ENCODE assay signal across 11 mouse cellular contexts in genomic region chr13:84345114-84345513, GRCm38 (mm10).
A peak's percentile ranks its signal among the peaks of the same experiment; 100 is the strongest.
DNase-seq lines count a peak whose midpoint lies in the region; ATAC-seq and TF ChIP-seq lines count a peak whose summit lies in the region.
"Had no signal": no experiment of that assay in that cellular context is flagged by ENCODE, and none has a peak within 500 bp of the region (broad histone marks: within the 10 kb centered on the region; RNA-seq: fewer than 3 reads in every experiment).

No protein-coding gene starts in this region.

- no peak for ATAC-seq in forebrain, embryonic 12.5 days (ENCODE audit: low FRiP score)
- ATAC-seq in inflammation-experienced regulatory T-cells, adult 6 months: no peak

- no peak for TF ChIP-seq CTCF in layer of hippocampus, adult 2 months (conservative IDR thresholded peaks at IDR 0.05)

- H3K9me3 ChIP-seq in forebrain, embryonic 12.5 days: no peaks in the 10 kb centered on the region
- H3K9me3 ChIP-seq in limb, embryonic 10.5 days (replicated peaks): no peaks in the 10 kb centered on the region

- DNase-seq in layer of hippocampus, adult 2 months (ENCODE audit: low spot score in 2 of 2): peak in 1 of 2 experiments; percentile 29
- no peak for DNase-seq in layer of hippocampus, adult 9-11 months
- DNase-seq in limb, embryonic 10.5 days (ENCODE audit: low spot score): peak; percentile 57
- DNase-seq in right cerebral cortex, postnatal 14 days: peak; percentile 18
- DNase-seq in adrenal gland, adult (ENCODE audit: inconsistent age in 2 of 2, low spot score in 1 of 2): no peak
- no peak for DNase-seq in ovary, adult 18-20 months (ENCODE audit: low spot score)
- DNase-seq: adrenal gland, postnatal 25 days; kidney, postnatal 25 days; lung, postnatal 14 days had no signal

- WGBS in forebrain, embryonic 12.5 days: 2% methylated on average over 8 of the region's 8 CpGs
- 1% methylated on average over 8 of the region's 8 CpGs for WGBS in limb, embryonic 10.5 days

- peak overlapping the region; percentile 67 for H3K4me3 ChIP-seq in layer of hippocampus, adult 2 months
- H3K4me3 ChIP-seq in forebrain, embryonic 12.5 days (replicated peaks): peak overlapping the region; percentile 8; the same call in 1 of the 2 replicates
- H3K4me3 ChIP-seq in limb, embryonic 10.5 days: no peak overlapping the region

- peaks cover 45% of the 10 kb centered on the region for H3K4me1 ChIP-seq in forebrain, embryonic 12.5 days
- peaks cover 21% of the 10 kb centered on the region for H3K4me1 ChIP-seq in limb, embryonic 10.5 days

- no peaks in the 10 kb centered on the region for H3K27me3 ChIP-seq in forebrain, embryonic 12.5 days
- peaks cover 64% of the 10 kb centered on the region for H3K27me3 ChIP-seq in limb, embryonic 10.5 days (ENCODE audit: low read depth, poor library complexity, severe bottlenecking)

- peak overlapping the region; percentile 62 for H3K4me2 ChIP-seq in forebrain, embryonic 12.5 days

- H3K36me3 ChIP-seq in forebrain, embryonic 12.5 days (replicated peaks): no peaks in the 10 kb centered on the region
- no peaks in the 10 kb centered on the region for H3K36me3 ChIP-seq in limb, embryonic 10.5 days

- H3K27ac ChIP-seq in layer of hippocampus, adult 2 months: peak overlapping the region; percentile 99
- H3K27ac ChIP-seq in forebrain, embryonic 12.5 days: peak overlapping the region; percentile 96
- H3K27ac ChIP-seq in limb, embryonic 10.5 days: no peak overlapping the region

- peak overlapping the region; percentile 64 for H3K9ac ChIP-seq in forebrain, embryonic 12.5 days

Comparison
In these comparisons a context has a peak if more than half of its experiments do, and no peak if none do; other contexts are left out.
1. DNase-seq: peak in limb, embryonic 10.5 days (single experiment) and right cerebral cortex, postnatal 14 days (single experiment); none in layer of hippocampus, adult 9-11 months (single experiment), adrenal gland, adult (0 of 2) and ovary, adult 18-20 months (single experiment).